Mouse (Mus musculus) heart, embryonic 14.5 days (tissue): ENCODE data around the gene Grn. TPM values are rescaled to one million over a fixed set of nuclear protein-coding genes. Genes with fewer than 3 reads are reported as not detected.

Source experiments
- ATAC-seq: fragments of 200-750 bp; cut with Nextera tagmentation; 2 replicates; pipeline ENCODE4 v1.8.0; 2017; ENCODE audit warnings: low read depth, moderate TSS enrichment; ENCODE audit not compliant: insufficient number of reproducible peaks, insufficient read depth, low FRiP score
- H3K27ac ChIP-seq, 2 experiments: fragments of 200-500 bp in 1 of 2; fragments of 300-500 bp in 1 of 2; sonication (generic) in 1 of 2; replicated peaks in 1 of 2; 2 replicates each; pipeline ENCODE4 v1.5.1; 2012 to 2014; ENCODE audit warnings: low read depth in 2 of 2, low read length in 2 of 2, control low read depth in 1 of 2, mild to moderate bottlenecking in 1 of 2, mixed read lengths in 1 of 2; ENCODE audit not compliant: control insufficient read depth in 1 of 2, insufficient read depth in 1 of 2
- H3K27me3 ChIP-seq: fragments of 300-500 bp; sonication (generic); 2 replicates; pipeline ENCODE4 v1.6.1; 2014; ENCODE audit warnings: mild to moderate bottlenecking, low read length, control low read depth; ENCODE audit not compliant: control insufficient read depth, insufficient read depth
- H3K36me3 ChIP-seq: fragments of 300-500 bp; sonication (generic); 2 replicates; pipeline ENCODE4 v1.6.1; 2014; ENCODE audit warnings: mild to moderate bottlenecking, control low read depth, low read length, mixed read lengths; ENCODE audit not compliant: control insufficient read depth, insufficient read depth
- H3K4me1 ChIP-seq, 2 experiments: fragments of 200-500 bp in 1 of 2; fragments of 300-500 bp in 1 of 2; sonication (generic) in 1 of 2; 2 replicates each; pipeline ENCODE4 v1.6.1; 2012 to 2014; ENCODE audit warnings: low read length in 2 of 2, control low read depth in 1 of 2, mixed read lengths in 1 of 2; ENCODE audit not compliant: control insufficient read depth in 2 of 2, insufficient read depth in 2 of 2
- H3K4me2 ChIP-seq: fragments of 300-500 bp; sonication (generic); 2 replicates; pipeline ENCODE4 v1.6.1; 2014; ENCODE audit warnings: mild to moderate bottlenecking, low read length
- H3K4me3 ChIP-seq, 2 experiments: fragments of 200-500 bp in 1 of 2; fragments of 300-500 bp in 1 of 2; sonication (generic) in 1 of 2; 2 replicates each; pipeline ENCODE4 v1.5.1; 2012 to 2014; ENCODE audit warnings: low read length in 2 of 2, mild to moderate bottlenecking in 2 of 2, control low read depth in 1 of 2, low read depth in 1 of 2, moderate library complexity in 1 of 2; ENCODE audit not compliant: control insufficient read depth in 1 of 2, insufficient read depth in 1 of 2
- H3K9ac ChIP-seq: fragments of 300-500 bp; sonication (generic); 2 replicates; pipeline ENCODE4 v1.6.1; 2014; ENCODE audit warnings: mild to moderate bottlenecking, low read length
- H3K9me3 ChIP-seq: fragments of 300-500 bp; sonication (generic); 2 replicates; pipeline ENCODE4 v1.6.1; 2016; ENCODE audit warnings: low read length, control low read depth; ENCODE audit not compliant: control insufficient read depth
- whole genome bisulfite sequencing: fragments of 180-500 bp; shearing (Covaris S2); extraction: QIAGEN DNeasy Blood & Tissue Kit; methylation state at CpG from one replicate; pipeline ENCODE4 v1.1.7; 2014; 5-methylcytosine and 5-hydroxymethylcytosine counted together
- polyA plus RNA-seq: library from polyadenylated mRNA; unstranded; fragments of >200 nt; fragmentation: Nextera tagmentation; extraction: Ambion mirVana; gene quantifications from 2 replicates; pipeline ENCODE4 v1.2.1, GENCODE M21; 2014

The Grn gene
- polyA plus RNA-seq, 1 experiment from 2014 or later: 182 TPM

- peak; percentile 27 for ATAC-seq
Measured at GRCm38 (mm10) chr11:102446581-102447461, 16.7 kb downstream of the Grn start.

DNA sequence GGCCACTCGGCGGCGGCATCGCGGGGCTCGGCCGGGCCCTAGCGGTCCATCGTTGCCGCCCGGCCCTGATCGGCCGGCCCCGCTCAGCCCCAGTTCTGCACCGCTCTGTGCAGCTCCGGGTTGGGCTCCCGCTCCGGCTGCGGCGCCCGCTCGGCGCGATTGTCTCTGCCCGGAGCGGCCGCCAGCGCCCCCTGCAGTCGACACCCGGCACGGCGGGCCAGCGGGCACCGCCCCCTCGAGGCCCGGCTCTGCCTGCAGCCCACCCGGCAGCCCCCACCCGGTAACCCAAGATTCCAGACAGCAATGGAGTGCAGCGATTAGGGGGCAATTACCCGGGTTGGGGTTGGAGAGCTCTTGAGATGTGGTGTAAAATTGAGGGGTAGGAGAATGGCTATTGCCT, 17.4 kb downstream of the Grn start, which contains the start of gene Fam171a2:
Fam171a2 (minus strand) TSS at position 186 of the 400 bp plus-strand sequence.
- peak; percentile 60 for ATAC-seq
- peaks cover 45 to 50% of the 10 kb centered on the region in 2 experiments for H3K4me1 ChIP-seq
- H3K4me3 ChIP-seq: peak within 1 kb of the TSS; percentile 70 to 94
- H3K9ac ChIP-seq: peak within 1 kb of the TSS; percentile 88
- H3K4me2 ChIP-seq: peak within 1 kb of the TSS; percentile 77
- H3K27ac ChIP-seq: peak within 1 kb of the TSS; percentile 73 to 80
- H3K27me3 ChIP-seq: no peaks in the 10 kb centered on the region
- WGBS: under 1% methylated on average over 40 of the region's 40 CpGs
- H3K9me3 ChIP-seq: no peaks in the 10 kb centered on the region
- H3K36me3 ChIP-seq: peaks cover 6% of the 10 kb centered on the region

More at GRCm38 (mm10) chr11:102446581-102447461, 16.7 kb downstream of the Grn start:
- Histone ChIP-seq H3K27me3 (no peaks in the 10 kb centered on the region), H3K27ac (peak overlapping the region; percentile 73 to 80), H3K4me1 (peaks cover 45 to 53% of the 10 kb centered on the region in 2 experiments), H3K4me3 (peak overlapping the region; percentile 70 to 94), H3K4me2 (peak overlapping the region; percentile 77), H3K36me3 (peaks cover 13% of the 10 kb centered on the region), H3K9ac (peak overlapping the region; percentile 88), H3K9me3 (no peaks in the 10 kb centered on the region)
- 1% methylated on average over 46 of the region's 49 CpGs for WGBS

GRCm38 (mm10) chr11:102448327-102448726, 18.2 kb downstream of the Grn start:
- WGBS: 13% methylated on average over 8 of the region's 8 CpGs
- ATAC-seq: no peak
- Histone ChIP-seq H3K27me3 (no peaks in the 10 kb centered on the region), H3K4me3 (no peak overlapping the region), H3K36me3 (no peaks in the 10 kb centered on the region), H3K9me3 (no peaks in the 10 kb centered on the region), H3K4me1 (peaks cover 45 to 49% of the 10 kb centered on the region in 2 experiments), H3K9ac (no peak overlapping the region), H3K27ac (no peak overlapping the region), H3K4me2 (peak overlapping the region; percentile 5; the same call in 1 of the 2 replicates)

DNA sequence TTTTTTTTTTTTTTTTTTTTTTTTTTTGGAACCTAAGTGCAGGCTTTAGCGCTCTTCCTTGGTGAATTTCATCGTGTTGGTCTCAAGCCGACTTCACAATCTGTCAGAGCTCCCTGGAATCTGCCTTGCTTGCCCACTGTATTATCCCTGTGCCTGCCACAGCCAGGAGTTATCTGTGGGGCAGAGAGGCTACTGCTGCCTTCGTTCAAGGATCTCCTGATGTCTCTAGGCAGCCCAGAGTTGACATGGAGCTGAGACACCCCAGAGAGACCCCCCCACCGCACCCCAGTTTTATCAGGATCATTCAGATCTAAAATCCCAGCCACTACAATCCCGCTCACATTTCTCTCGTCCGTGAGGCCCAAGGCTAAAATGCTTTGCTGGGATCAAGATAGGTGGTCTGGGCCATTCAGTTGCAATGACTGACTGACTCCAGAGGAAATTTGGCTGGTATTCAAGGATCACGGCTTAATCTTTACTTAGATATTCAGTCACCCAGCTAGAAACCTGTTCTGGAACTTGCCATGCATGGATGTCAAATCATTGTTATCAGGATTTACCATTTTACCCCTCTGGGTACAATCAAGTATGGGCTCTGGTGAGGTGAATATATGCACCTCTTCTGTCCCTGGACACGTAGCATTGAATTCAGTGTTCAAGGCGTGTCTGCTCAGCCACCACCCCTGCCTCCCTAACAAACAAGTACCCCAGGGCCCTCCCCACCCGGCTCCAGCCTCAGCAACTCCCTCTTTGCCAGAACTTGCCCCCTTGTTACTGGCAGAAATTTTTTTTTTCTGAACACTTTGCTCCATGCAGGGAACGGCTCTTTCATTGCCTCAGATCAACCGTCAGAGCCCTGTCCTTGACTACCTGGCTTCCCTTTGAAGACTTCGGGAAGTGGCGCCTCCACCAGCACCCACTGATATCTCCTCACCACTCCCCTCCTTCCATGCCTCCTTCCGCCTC, 19.2 kb downstream of the Grn start:
- Histone ChIP-seq H3K4me2 (no peak overlapping the region), H3K4me3 (no peak overlapping the region), H3K9ac (no peak overlapping the region), H3K27ac (no peak overlapping the region), H3K27me3 (no peaks in the 10 kb centered on the region), H3K4me1 (peaks cover 37 to 39% of the 10 kb centered on the region in 2 experiments), H3K36me3 (no peaks in the 10 kb centered on the region), H3K9me3 (no peaks in the 10 kb centered on the region)
- 35% methylated on average over 17 of the region's 17 CpGs for WGBS
- ATAC-seq: no peak

DNA sequence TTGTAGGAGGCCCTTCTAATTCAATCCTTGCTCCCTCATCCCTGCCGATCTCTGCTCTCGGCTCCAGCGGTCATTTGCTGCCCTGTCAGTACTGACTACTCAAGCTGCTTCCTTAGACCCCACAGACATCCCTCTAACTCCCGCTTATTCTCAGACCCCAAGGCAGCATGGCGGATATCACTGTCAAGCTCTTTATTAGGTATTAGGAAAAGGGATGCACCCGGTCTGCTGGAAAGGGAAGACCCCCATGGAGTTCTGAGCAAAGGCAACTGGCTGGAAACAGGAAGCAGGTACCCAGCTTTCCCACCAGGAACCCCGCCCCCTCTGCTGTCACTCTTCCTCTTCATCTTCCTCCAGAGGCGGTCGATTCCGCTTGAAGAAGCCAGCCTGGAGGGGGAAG, 23.0 kb downstream of the Grn start:
- Histone ChIP-seq H3K9ac (no peak overlapping the region), H3K9me3 (no peaks in the 10 kb centered on the region), H3K27me3 (no peaks in the 10 kb centered on the region), H3K36me3 (no peaks in the 10 kb centered on the region), H3K4me3 (no peak overlapping the region), H3K27ac (no peak overlapping the region), H3K4me2 (no peak overlapping the region), H3K4me1 (peaks cover 21 to 34% of the 10 kb centered on the region in 2 experiments)
- no peak for ATAC-seq
- 25% methylated on average over 9 of the region's 10 CpGs for WGBS

DNA sequence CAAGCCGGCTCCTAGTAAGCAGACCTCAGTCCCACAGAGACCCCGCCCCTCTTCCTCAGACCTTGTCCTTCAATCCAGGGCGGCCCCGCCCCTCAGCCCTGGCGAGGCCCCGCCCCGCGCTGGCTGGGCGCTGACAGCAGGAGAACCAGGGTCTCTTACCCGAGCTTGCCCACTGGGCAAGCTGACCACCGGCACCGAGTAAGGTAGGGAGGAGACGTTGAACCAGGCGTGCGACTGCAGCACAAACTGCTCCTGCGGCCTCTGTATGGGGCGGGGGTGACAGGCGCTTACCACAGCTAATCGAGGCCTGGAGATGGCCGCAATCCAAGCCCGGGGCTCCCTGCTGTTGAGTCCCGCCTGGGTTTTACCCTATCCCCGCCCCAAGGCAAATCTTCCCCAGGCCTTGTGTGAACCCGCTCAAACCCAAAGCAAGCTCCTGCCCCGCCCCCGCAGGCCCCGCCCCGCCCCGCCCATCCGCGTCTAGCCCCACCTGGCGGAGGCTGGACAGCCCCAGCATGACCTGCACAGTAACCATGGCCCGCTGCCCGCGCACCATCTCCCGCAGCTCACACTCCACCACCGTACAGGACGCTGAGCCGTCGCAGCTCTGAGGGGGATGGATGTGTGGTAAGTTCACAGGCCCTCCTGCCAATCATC, 25.8 kb downstream of the Grn start:
- H3K4me3 ChIP-seq: peak overlapping the region; percentile 56 to 61
- no peaks in the 10 kb centered on the region for H3K27me3 ChIP-seq
- ATAC-seq: peak; percentile 89
- peak overlapping the region; percentile 91 for H3K4me2 ChIP-seq
- peak overlapping the region; percentile 34 to 53; a peak in 1 of 4 replicates for H3K27ac ChIP-seq
- H3K36me3 ChIP-seq: no peaks in the 10 kb centered on the region
- peaks cover 9 to 24% of the 10 kb centered on the region in 2 experiments; a peak in 3 of 4 replicates for H3K4me1 ChIP-seq
- H3K9ac ChIP-seq: peak overlapping the region; percentile 69
- H3K9me3 ChIP-seq: no peaks in the 10 kb centered on the region
- under 1% methylated on average over 39 of the region's 40 CpGs for WGBS

DNA sequence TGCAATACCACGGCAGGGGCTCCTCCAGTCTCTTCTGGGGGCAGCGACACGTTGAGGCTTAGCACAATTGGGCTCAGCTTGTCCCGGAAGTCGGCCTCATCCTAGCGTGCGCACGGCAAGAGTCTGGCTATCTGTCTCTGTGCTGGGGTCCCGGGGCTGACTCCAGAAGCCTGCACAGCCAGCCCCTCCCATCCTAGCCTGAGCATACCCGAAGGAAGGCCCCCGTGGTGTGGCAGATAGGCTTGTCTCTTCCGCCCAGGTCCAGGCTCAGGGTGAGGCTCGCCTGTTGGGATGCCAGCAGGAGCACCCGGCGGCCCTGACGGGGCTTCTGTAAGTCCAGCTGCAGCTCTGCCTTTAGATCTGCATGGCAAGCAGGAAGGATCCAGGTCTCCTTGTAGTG, 30.4 kb downstream of the Grn start:
- no peaks in the 10 kb centered on the region for H3K36me3 ChIP-seq
- no peaks in the 10 kb centered on the region for H3K9me3 ChIP-seq
- WGBS: 47% methylated on average over 16 of the region's 16 CpGs
- no peak overlapping the region for H3K9ac ChIP-seq
- ATAC-seq: no peak
- no peak overlapping the region for H3K27ac ChIP-seq
- H3K4me1 ChIP-seq: peaks cover 7 to 17% of the 10 kb centered on the region in 2 experiments; a peak in 3 of 4 replicates
- no peak overlapping the region for H3K4me2 ChIP-seq
- no peak overlapping the region for H3K4me3 ChIP-seq
- H3K27me3 ChIP-seq: no peaks in the 10 kb centered on the region
